Mouse (Mus musculus): Measurements from ENCODE around the gene Cdc42bpb. TPM values are rescaled to one million over a fixed set of nuclear protein-coding genes. Genes with fewer than 3 reads are reported as not detected.

Gene Cdc42bpb
- total RNA-seq, 2 experiments from 2014 or later, result 16.3 to 24.3 TPM

- no peak overlapping the region; the same call in 1 of the 2 replicates for H3K27ac ChIP-seq
- DNase-seq, result no peak
- intact Hi-C loops (cut with DNase I), result no loop called here
- TF ChIP-seq CTCF (IDR thresholded peaks at IDR 0.05), result no peak
- H3K4me3 ChIP-seq, result no peak overlapping the region
Observed at GRCm38 (mm10) chr12:111325744-111326424, 51.6 kb downstream of the Cdc42bpb start.

- no peak for TF ChIP-seq CTCF (IDR thresholded peaks at IDR 0.05)
Observed at GRCm38 (mm10) chr12:111324949-111325348, 52.6 kb downstream of the Cdc42bpb start.

GRCm38 (mm10) chr12:111324536-111324935, 53.0 kb downstream of the Cdc42bpb start:
- intact Hi-C loops (cut with DNase I), result no loop called here
- DNase-seq, result no peak

More at GRCm38 (mm10) chr12:111324949-111325348, 52.6 kb downstream of the Cdc42bpb start:
- Histone ChIP-seq H3K27ac (no peak overlapping the region), H3K4me3 (no peak overlapping the region)
- intact Hi-C loops (cut with DNase I), result no loop called here
- DNase-seq, result no peak

GRCm38 (mm10) chr12:111323423-111323822, 54.1 kb downstream of the Cdc42bpb start:
- TF ChIP-seq CTCF (IDR thresholded peaks at IDR 0.05), result no peak
- DNase-seq, result no peak
- intact Hi-C loops (cut with DNase I), result no loop called here
- no peak overlapping the region for H3K27ac ChIP-seq
- no peak overlapping the region for H3K4me3 ChIP-seq

More at GRCm38 (mm10) chr12:111324536-111324935, 53.0 kb downstream of the Cdc42bpb start:
- H3K4me3 ChIP-seq, result no peak overlapping the region
- H3K27ac ChIP-seq, result no peak overlapping the region
- no peak for TF ChIP-seq CTCF (IDR thresholded peaks at IDR 0.05)

- no peak for TF ChIP-seq CTCF (IDR thresholded peaks at IDR 0.05)
- no peak overlapping the region for H3K4me3 ChIP-seq
- intact Hi-C loops (cut with DNase I), result no loop called here
- no peak for DNase-seq
- no peak overlapping the region for H3K27ac ChIP-seq
Observed at GRCm38 (mm10) chr12:111321832-111322231, 55.7 kb downstream of the Cdc42bpb start.

- Histone ChIP-seq H3K4me3 (no peak overlapping the region), H3K27ac (no peak overlapping the region)
- no peak for TF ChIP-seq CTCF (IDR thresholded peaks at IDR 0.05)
- intact Hi-C loops (cut with DNase I), result no loop called here
- no peak for DNase-seq
Observed at GRCm38 (mm10) chr12:111320549-111320948, 57.0 kb downstream of the Cdc42bpb start.

- no peak overlapping the region for H3K27ac ChIP-seq
- intact Hi-C loops (cut with DNase I), result no loop called here
- TF ChIP-seq CTCF (IDR thresholded peaks at IDR 0.05), result no peak
- no peak for DNase-seq
- H3K4me3 ChIP-seq, result no peak overlapping the region
Observed at GRCm38 (mm10) chr12:111317694-111318093, 59.8 kb downstream of the Cdc42bpb start.

- DNase-seq, result no peak
- no peak overlapping the region for H3K4me3 ChIP-seq
- H3K27ac ChIP-seq, result no peak overlapping the region
- no peak for TF ChIP-seq CTCF (IDR thresholded peaks at IDR 0.05)
- intact Hi-C loops (cut with DNase I), result no loop called here
Observed at GRCm38 (mm10) chr12:111314273-111314672, 63.2 kb downstream of the Cdc42bpb start.

- Histone ChIP-seq H3K27ac (no peak overlapping the region), H3K4me3 (no peak overlapping the region)
- intact Hi-C loops (cut with DNase I), result no loop called here
- no peak for TF ChIP-seq CTCF (IDR thresholded peaks at IDR 0.05)
- DNase-seq, result no peak
Observed at GRCm38 (mm10) chr12:111311775-111312174, 65.7 kb downstream of the Cdc42bpb start.

GRCm38 (mm10) chr12:111309931-111310330, 67.6 kb downstream of the Cdc42bpb start:
- Histone ChIP-seq H3K27ac (no peak overlapping the region), H3K4me3 (no peak overlapping the region)
- no peak for TF ChIP-seq CTCF (IDR thresholded peaks at IDR 0.05)
- no peak for DNase-seq
- intact Hi-C loops (cut with DNase I), result no loop called here

GRCm38 (mm10) chr12:111309256-111309655, 68.3 kb downstream of the Cdc42bpb start:
- TF ChIP-seq CTCF (IDR thresholded peaks at IDR 0.05), result no peak
- intact Hi-C loops (cut with DNase I), result no loop called here

GRCm38 (mm10) chr12:111306821-111307220, 70.7 kb downstream of the Cdc42bpb start:
- H3K4me3 ChIP-seq, result no peak overlapping the region
- intact Hi-C loops (cut with DNase I), result no loop called here
- H3K27ac ChIP-seq, result peak overlapping the region; percentile 62
- no peak for TF ChIP-seq CTCF (IDR thresholded peaks at IDR 0.05)
- peak; percentile 81 for DNase-seq

More at GRCm38 (mm10) chr12:111309256-111309655, 68.3 kb downstream of the Cdc42bpb start:
- Histone ChIP-seq H3K4me3 (no peak overlapping the region), H3K27ac (no peak overlapping the region)
- no peak for DNase-seq

GRCm38 (mm10) chr12:111303702-111304337, 73.7 kb downstream of the Cdc42bpb start:
- intact Hi-C loops (cut with DNase I), result no loop called here
- Histone ChIP-seq H3K4me3 (no peak overlapping the region), H3K27ac (no peak overlapping the region)
- no peak for DNase-seq
- TF ChIP-seq CTCF (IDR thresholded peaks at IDR 0.05), result no peak

- intact Hi-C loops (cut with DNase I), result no loop called here
- no peak for TF ChIP-seq CTCF (IDR thresholded peaks at IDR 0.05)
- Histone ChIP-seq H3K27ac (no peak overlapping the region), H3K4me3 (no peak overlapping the region)
- no peak for DNase-seq
Observed at GRCm38 (mm10) chr12:111302018-111302345, 75.5 kb downstream of the Cdc42bpb start.
